Mouse (Mus musculus) spleen, adult 2 months (tissue): ENCODE data around the gene Ptcra. TPM values are rescaled to one million over a fixed set of nuclear protein-coding genes. Genes with fewer than 3 reads are reported as not detected.

Source experiments
- DNase-seq, 2 experiments: peaks; one replicate each; pipeline versions ENCODE4 v3.0.0 to v3.0.0-alpha.2; 2012 to 2021; ENCODE audit warnings: low spot score in 2 of 2, low read depth in 1 of 2
- H3K27ac ChIP-seq: fragments of 200-500 bp; 2 replicates; pipeline ENCODE4 v1.5.1; 2012; ENCODE audit warnings: low read length, inconsistent platforms; ENCODE audit not compliant: insufficient read depth
- H3K27me3 ChIP-seq: fragments of 200-500 bp; 2 replicates; pipeline ENCODE4 v1.6.1; 2012; ENCODE audit warnings: mild to moderate bottlenecking, moderate library complexity, low read length, inconsistent platforms; ENCODE audit not compliant: control insufficient read depth, insufficient read depth
- H3K36me3 ChIP-seq: fragments of 200-500 bp; 2 replicates; pipeline ENCODE4 v1.6.1; 2012; ENCODE audit warnings: mild to moderate bottlenecking, low read length, inconsistent platforms; ENCODE audit not compliant: control insufficient read depth, insufficient read depth
- H3K4me1 ChIP-seq: fragments of 200-500 bp; 2 replicates; pipeline ENCODE4 v1.6.1; 2011; ENCODE audit warnings: inconsistent platforms; ENCODE audit not compliant: control insufficient read depth, insufficient read depth, insufficient read length
- H3K4me3 ChIP-seq: fragments of 200-500 bp; 2 replicates; pipeline ENCODE4 v1.5.1; 2011; ENCODE audit warnings: mild to moderate bottlenecking, inconsistent platforms; ENCODE audit not compliant: insufficient read depth, insufficient read length; ENCODE audit errors: extremely low read depth
- CTCF ChIP-seq: fragments of 200-500 bp; IDR thresholded peaks from 2 replicates; pipeline ENCODE4 v1.5.1; 2011; ENCODE audit warnings: mild to moderate bottlenecking, inconsistent platforms; ENCODE audit not compliant: insufficient read depth, insufficient read length, insufficient replicate concordance; ENCODE audit errors: extremely low read depth
- POLR2A ChIP-seq: fragments of 200-500 bp; IDR thresholded peaks from 2 replicates; pipeline ENCODE4 v1.6.1; 2011; ENCODE audit warnings: low read depth, low read length, inconsistent platforms
- WGBS: fragments of 180-500 bp; shearing (Covaris S2); methylation state at CpG from one replicate; pipeline ENCODE4 v1.1.7; 2018; 5-methylcytosine and 5-hydroxymethylcytosine counted together
- polyA plus RNA-seq: library from polyadenylated mRNA; depleted of rRNA; stranded (reverse); fragments of >200 nt; gene quantifications from 2 replicates; pipeline ENCODE4 v1.2.3, GENCODE M21; 2012

The Ptcra gene
- polyA plus RNA-seq, 1 experiment: 0.08 TPM

DNA sequence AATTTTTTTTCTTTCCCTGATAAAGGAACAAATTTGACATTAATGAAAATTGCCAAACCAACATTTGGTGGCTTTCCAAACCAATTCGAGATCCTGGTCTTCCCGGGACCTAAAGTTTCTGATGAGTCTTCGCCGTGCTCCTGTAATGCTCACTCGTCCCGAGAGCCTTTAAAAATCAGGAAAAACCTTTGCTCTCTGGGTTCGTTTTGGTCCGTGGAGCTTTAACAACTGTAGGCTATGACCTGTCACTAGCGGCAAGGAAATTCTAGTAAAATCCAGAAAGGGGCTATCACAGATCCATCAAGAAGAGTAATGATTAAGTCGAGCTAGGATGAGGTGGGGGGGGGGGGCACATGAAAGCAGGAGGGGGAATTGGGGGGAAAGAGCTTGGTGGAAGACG lies 18.4 kb upstream of the Ptcra start:
- peak overlapping the region; percentile 74 for H3K4me3 ChIP-seq
- TF ChIP-seq CTCF (no peak), POLR2A (no peak)

DNA sequence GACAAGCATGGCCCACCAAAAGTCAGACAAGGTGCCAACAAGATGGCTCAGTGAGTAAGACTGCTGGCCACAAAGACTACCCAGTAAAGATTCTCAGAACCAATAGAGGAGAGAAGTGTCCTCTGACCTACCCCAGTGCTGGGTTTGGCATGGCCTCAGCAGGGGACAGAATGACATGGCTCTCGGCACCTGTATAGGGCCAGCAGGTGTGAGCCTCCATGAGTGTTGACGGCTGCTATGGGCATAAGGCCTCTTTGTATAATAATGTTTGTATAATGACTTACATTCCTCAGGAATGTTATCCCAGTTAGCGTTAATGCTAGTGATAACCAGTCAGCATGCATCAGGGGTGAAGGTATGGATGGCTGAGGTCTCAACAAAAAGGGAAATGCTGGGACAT lies 12.6 kb upstream of the Ptcra start:
- Histone ChIP-seq H3K27ac (no peak overlapping the region), H3K36me3 (peaks cover 36% of the 10 kb centered on the region), H3K27me3 (no peaks in the 10 kb centered on the region), H3K4me3 (no peak overlapping the region), H3K4me1 (no peaks in the 10 kb centered on the region)
- DNase-seq: no peak
- TF ChIP-seq CTCF: no peak
- WGBS: 91% methylated on average over 3 of the region's 3 CpGs

More for the DNA sequence above, 18.4 kb upstream of the Ptcra start:
- Histone ChIP-seq H3K27ac (peak overlapping the region; percentile 58), H3K4me1 (no peaks in the 10 kb centered on the region; the same call in 1 of the 2 replicates), H3K27me3 (no peaks in the 10 kb centered on the region), H3K36me3 (peaks cover 23% of the 10 kb centered on the region)
- DNase-seq: no peak
- 3% methylated on average over 11 of the region's 11 CpGs for WGBS

DNA sequence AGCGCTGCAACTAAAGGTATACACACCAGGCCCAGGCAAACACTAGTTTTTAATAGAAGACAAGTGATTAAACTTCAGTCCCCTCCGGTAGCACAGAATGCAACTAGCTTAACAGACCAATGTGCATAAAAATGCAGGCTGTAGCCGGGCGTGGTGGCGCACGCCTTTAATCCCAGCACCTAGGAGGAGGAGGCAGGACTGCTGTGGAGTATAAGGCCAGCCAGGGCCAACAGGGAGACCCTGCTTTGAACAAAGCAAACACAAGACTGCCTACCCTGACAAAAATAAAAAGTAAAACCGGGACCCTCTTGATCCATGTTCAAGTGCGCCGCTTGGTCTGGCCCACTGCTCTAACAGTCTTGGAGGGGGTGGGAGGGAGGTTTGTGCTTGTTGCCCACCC lies 11.6 kb upstream of the Ptcra start:
- H3K4me1 ChIP-seq: no peaks in the 10 kb centered on the region
- TF ChIP-seq CTCF (no peak), POLR2A (no peak)
- no peak overlapping the region for H3K4me3 ChIP-seq
- H3K27me3 ChIP-seq: no peaks in the 10 kb centered on the region
- 95% methylated on average over 9 of the region's 9 CpGs for WGBS
- H3K36me3 ChIP-seq: peaks cover 32% of the 10 kb centered on the region
- DNase-seq: no peak
- H3K27ac ChIP-seq: no peak overlapping the region

DNA sequence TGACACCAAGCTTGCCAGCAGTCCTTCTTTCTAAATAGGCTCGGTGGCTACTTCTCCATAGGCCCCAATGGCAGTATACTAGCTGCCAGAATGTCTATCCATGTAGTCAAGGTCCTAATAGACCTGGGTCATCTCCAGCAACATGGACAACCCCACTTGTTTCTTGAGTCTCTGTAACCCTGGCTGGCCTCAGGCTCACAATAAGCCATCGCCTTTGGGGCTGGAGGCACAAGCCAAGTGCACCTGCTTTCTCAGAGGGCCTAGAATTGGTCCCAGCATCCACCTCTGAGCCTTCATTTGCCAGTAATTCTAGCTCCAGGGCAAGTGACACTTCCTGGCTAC lies 10.6 kb upstream of the Ptcra start:
- peaks cover 25% of the 10 kb centered on the region for H3K36me3 ChIP-seq
- no peaks in the 10 kb centered on the region for H3K27me3 ChIP-seq
- no peak for DNase-seq
- no peak overlapping the region for H3K27ac ChIP-seq
- H3K4me3 ChIP-seq: no peak overlapping the region
- TF ChIP-seq POLR2A: no peak
- no peak for TF ChIP-seq CTCF
- no peaks in the 10 kb centered on the region for H3K4me1 ChIP-seq
- 68% methylated on average over 2 of the region's 2 CpGs for WGBS

DNA sequence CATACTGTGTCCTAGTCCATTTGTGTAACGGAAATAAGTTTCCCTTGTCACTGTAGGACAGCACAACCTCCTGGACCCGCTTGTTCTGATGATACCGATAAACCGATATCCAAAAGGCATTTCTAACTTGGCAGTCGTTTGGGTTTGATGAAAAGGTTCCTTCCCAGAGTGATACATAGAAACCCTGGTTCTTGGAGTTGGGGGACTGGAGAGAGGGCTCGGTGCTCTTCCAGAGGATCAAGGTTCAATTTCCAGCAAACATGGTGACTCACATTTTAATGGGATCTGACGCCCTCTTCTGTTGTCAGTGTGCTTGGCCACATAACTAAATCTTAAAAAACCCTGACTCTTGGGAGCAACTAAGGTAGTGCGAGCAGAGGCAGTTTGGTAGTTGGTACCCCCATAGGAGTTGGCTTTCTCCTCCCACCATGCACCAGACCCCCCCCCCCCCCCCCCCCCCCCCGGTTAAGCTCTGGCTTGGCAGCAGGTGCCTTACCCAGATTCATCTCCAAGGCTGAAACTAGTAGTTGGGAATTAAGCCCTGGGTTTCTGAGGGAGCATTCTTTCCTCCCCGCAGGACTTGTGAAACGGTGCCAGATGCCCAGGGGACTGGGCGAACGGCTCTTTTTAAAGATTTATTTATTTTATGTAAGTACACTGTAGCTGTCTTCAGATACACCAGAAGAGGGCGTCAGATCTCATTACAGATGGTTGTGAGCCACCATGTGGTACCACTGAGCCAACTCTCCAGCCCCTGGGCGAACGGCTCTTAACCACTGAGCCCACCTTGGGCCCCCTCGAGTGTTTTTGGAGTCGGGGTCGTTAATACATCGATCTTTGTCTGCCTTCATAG lies 10.0 kb upstream of the Ptcra start:
- Histone ChIP-seq H3K36me3 (peaks cover 22% of the 10 kb centered on the region), H3K27me3 (no peaks in the 10 kb centered on the region), H3K4me3 (peak overlapping the region; percentile 91), H3K27ac (peak overlapping the region; percentile 73), H3K4me1 (no peaks in the 10 kb centered on the region)
- no peak for DNase-seq
- TF ChIP-seq POLR2A (no peak), CTCF (no peak)
- WGBS: 11% methylated on average over 20 of the region's 20 CpGs

DNA sequence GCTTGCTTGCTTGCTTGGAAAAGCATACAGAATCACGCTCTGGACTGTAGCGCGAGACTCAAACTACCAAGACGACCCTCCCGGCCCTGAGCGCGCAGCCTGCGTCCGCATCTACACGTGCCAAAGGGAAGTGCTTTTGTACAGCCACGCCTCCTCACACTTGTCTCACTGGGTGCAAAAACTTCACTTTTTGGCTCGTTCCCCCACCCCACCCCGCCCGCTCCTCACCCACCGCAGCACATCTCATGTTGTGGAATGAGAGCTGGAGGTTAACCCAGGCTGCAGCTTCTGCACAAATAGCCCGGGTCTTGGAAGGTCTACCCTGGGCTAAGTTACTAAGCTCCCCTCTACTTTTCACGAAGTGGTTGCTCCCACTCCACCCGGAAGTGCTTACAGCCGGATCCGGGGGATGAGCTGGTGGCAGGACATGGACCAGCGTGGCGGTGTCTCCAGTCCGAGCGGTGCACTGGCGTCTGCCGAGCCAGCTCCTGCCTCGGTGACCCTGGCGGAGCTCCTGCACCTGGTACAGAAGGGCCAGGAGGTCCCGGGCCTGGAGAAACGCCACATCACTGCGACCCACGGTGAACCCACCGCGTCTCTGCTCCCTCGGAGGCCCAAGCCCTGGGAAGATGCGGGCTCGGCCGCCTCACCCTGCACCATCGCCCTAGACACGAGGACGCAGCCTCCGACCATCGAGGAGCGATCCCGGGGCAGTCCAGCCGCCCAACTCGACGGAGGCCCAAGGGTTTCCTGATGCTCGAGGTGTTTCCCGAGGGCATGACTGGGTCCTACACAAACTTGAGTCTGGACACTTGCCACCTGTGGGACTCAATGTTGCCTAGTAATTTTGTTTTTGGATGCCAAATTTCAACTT lies 9.1 kb upstream of the Ptcra start, which contains the start of gene 2310039H08Rik:
TSS of gene 2310039H08Rik (plus strand) at position 232 of the 874 bp plus-strand sequence.
- TF ChIP-seq POLR2A (peak; percentile 79), CTCF (no peak)
- H3K4me1 ChIP-seq: no peaks in the 10 kb centered on the region
- under 1% methylated on average over 50 of the region's 50 CpGs for WGBS
- peak within 1 kb of the TSS; percentile 73 for H3K27ac ChIP-seq
- peaks cover 15% of the 10 kb centered on the region for H3K36me3 ChIP-seq
- H3K27me3 ChIP-seq: no peaks in the 10 kb centered on the region
- peak; percentile 69 to 74 for DNase-seq
- peak within 1 kb of the TSS; percentile 91 for H3K4me3 ChIP-seq

DNA sequence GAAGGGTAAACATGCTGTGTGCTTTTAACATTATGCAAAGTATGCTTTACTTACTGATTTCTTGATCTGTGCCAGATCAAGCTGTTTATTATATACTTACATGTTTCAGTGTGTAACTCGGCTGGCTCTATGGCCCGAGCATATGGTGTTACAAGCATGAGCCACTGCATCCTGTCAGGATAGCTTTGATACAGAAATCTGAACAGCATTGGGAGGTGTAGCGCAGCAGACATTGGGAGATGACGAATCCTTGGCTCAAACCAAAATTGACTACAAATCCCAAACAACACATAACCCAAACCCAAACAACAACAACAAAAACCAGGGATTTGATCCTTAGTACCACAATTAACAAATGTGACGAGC lies 8.5 kb upstream of the Ptcra start:
- DNase-seq: no peak
- no peak for TF ChIP-seq POLR2A
- TF ChIP-seq CTCF: no peak
- WGBS: 8% methylated on average over 5 of the region's 5 CpGs

More for the DNA sequence above, 8.5 kb upstream of the Ptcra start:
- Histone ChIP-seq H3K4me1 (no peaks in the 10 kb centered on the region), H3K36me3 (peaks cover 13% of the 10 kb centered on the region), H3K27ac (peak overlapping the region; percentile 13; the same call in 1 of the 2 replicates), H3K27me3 (no peaks in the 10 kb centered on the region), H3K4me3 (peak overlapping the region; percentile 91)
